Mouse (Mus musculus) testis, adult 2 months (tissue): Measurements from ENCODE around the gene Akap11.

Experiments used
- CTCF ChIP-seq: fragments of 200-500 bp; IDR thresholded peaks from 2 replicates; pipeline ENCODE4 v1.5.1; 2012; ENCODE audit warnings: low read depth, mild to moderate bottlenecking, inconsistent platforms, low read length, moderate library complexity; ENCODE audit not compliant: control insufficient read depth, insufficient read depth, insufficient replicate concordance
- POLR2A ChIP-seq: fragments of 200-500 bp; IDR thresholded peaks from 2 replicates; pipeline ENCODE4 v1.6.1; 2012; ENCODE audit warnings: low read depth, mild to moderate bottlenecking, inconsistent platforms, low read length, moderate library complexity; ENCODE audit not compliant: control insufficient read depth

- TF ChIP-seq POLR2A, result no peak
- no peak for TF ChIP-seq CTCF
Observed at GRCm38 (mm10) chr14:78539821-78540220, 3.2 kb upstream of the Akap11 start.
